Mouse (Mus musculus) common myeloid progenitor, adult 5-6 weeks (primary cell): Measurements from ENCODE around the gene Grsf1. TPM values are rescaled to one million over a fixed set of nuclear protein-coding genes. Genes with fewer than 3 reads are reported as not detected.

ENCODE experiments used
- ATAC-seq: replicated peaks from 2 replicates; pipeline ENCODE4 v1.8.0; 2016; ENCODE audit warnings: low read depth, mild to moderate bottlenecking, moderate TSS enrichment, inconsistent platforms; ENCODE audit not compliant: poor library complexity, severe bottlenecking
- total RNA-seq: library from RNA; stranded (forward); fragments of 200-1000, 187-1606 nt; gene quantifications from 2 replicates; pipeline ENCODE4 v1.2.3, GENCODE M21; 2017

The Grsf1 gene
- total RNA-seq, 1 experiment from 2014 or later, result 91.9 TPM

GRCm38 (mm10) chr5:88689279-88689938 is 13.4 kb upstream of the Grsf1 start:
- peak; percentile 84 for ATAC-seq

- peak; percentile 27; the same call in 1 of the 2 replicates for ATAC-seq
These were observed 12.7 kb upstream of the Grsf1 start for GRCm38 (mm10) chr5:88688583-88689187.

- ATAC-seq, result peak; percentile 45
These were observed 12.0 kb upstream of the Grsf1 start for GRCm38 (mm10) chr5:88687996-88688406.

GRCm38 (mm10) chr5:88685745-88686299 is 9.9 kb upstream of the Grsf1 start:
- ATAC-seq, result no peak

GRCm38 (mm10) chr5:88685306-88685705 is 9.3 kb upstream of the Grsf1 start:
- no peak for ATAC-seq

- ATAC-seq, result no peak
These were observed 8.3 kb upstream of the Grsf1 start for GRCm38 (mm10) chr5:88684226-88684625.

- no peak for ATAC-seq
These were observed 7.7 kb upstream of the Grsf1 start for GRCm38 (mm10) chr5:88683706-88684105.

GRCm38 (mm10) chr5:88680567-88680966 is 4.6 kb upstream of the Grsf1 start:
- no peak for ATAC-seq

- ATAC-seq, result no peak
These were observed 3.4 kb upstream of the Grsf1 start for GRCm38 (mm10) chr5:88679341-88679740.

GRCm38 (mm10) chr5:88678929-88679328 is 3.0 kb upstream of the Grsf1 start:
- ATAC-seq, result peak; percentile 31

- ATAC-seq, result peak; percentile 0; the same call in 1 of the 2 replicates
These were observed 1.1 kb downstream of the Grsf1 start for GRCm38 (mm10) chr5:88674703-88675442.

GRCm38 (mm10) chr5:88663875-88664274 is 12.1 kb downstream of the Grsf1 start:
- ATAC-seq, result no peak

- no peak for ATAC-seq
These were observed 12.8 kb downstream of the Grsf1 start for GRCm38 (mm10) chr5:88663151-88663550.

- ATAC-seq, result no peak
These were observed 18.1 kb downstream of the Grsf1 start for GRCm38 (mm10) chr5:88657868-88658267.

- ATAC-seq, result no peak
These were observed 23.4 kb downstream of the Grsf1 start for GRCm38 (mm10) chr5:88652589-88652988.

- ATAC-seq, result peak; percentile 47
These were observed 26.5 kb downstream of the Grsf1 start for GRCm38 (mm10) chr5:88649250-88650173.

- no peak for ATAC-seq
These were observed 30.6 kb downstream of the Grsf1 start for GRCm38 (mm10) chr5:88645405-88645804.

GRCm38 (mm10) chr5:88644901-88645300 is 31.1 kb downstream of the Grsf1 start:
- no peak for ATAC-seq

- no peak for ATAC-seq
These were observed 32.5 kb downstream of the Grsf1 start for GRCm38 (mm10) chr5:88643491-88643890.

GRCm38 (mm10) chr5:88642786-88643185 is 33.2 kb downstream of the Grsf1 start:
- ATAC-seq, result no peak
